Mouse (Mus musculus): ENCODE measurements around the gene Ccdc28a. TPM values are rescaled to one million over a fixed set of nuclear protein-coding genes. Genes with fewer than 3 reads are reported as not detected.
A peak's percentile ranks its signal among the peaks of the same experiment; 100 is the strongest.

Gene Ccdc28a
- polyA plus RNA-seq (2014; fragmentation: Nextera tagmentation; extraction: Ambion mirVana): 6.1 and 7.5 TPM in 2 replicates

- WGBS: under 1% methylated on average over 41 of the region's 41 CpGs
- peak; percentile 99 for ATAC-seq (ENCODE audit: low read depth)
- H3K4me1 ChIP-seq (ENCODE audit: control insufficient read depth, insufficient read depth, low read length): peaks cover 5% of the 10 kb centered on the region; the same call in 1 of the 2 replicates
- no peaks in the 10 kb centered on the region for H3K9me3 ChIP-seq (ENCODE audit: control insufficient read depth, low read length)
- no peaks in the 10 kb centered on the region for H3K27me3 ChIP-seq (ENCODE audit: control insufficient read depth, insufficient read depth, low read length)
- H3K4me2 ChIP-seq (ENCODE audit: low read depth, low read length): peak within 1 kb of the TSS; percentile 73
- no peaks in the 10 kb centered on the region for H3K36me3 ChIP-seq (ENCODE audit: control insufficient read depth, insufficient read depth, low read length)
- H3K4me3 ChIP-seq (ENCODE audit: low read depth, low read length): peak within 1 kb of the TSS; percentile 46
- peak within 1 kb of the TSS; percentile 48 for H3K9ac ChIP-seq (replicated peaks; ENCODE audit: low read depth, low read length)
- peak within 1 kb of the TSS; percentile 58 for H3K27ac ChIP-seq (ENCODE audit: low read depth, low read length)
Observed at GRCm38 (mm10) chr10:18234560-18235401, at the start of gene Ccdc28a. Gene Ccdc28a, minus strand, starts transcription at chr10:18234998.

GRCm38 (mm10) chr10:18283991-18284390 is 49.2 kb upstream of the Ccdc28a start:
- H3K9me3 ChIP-seq (ENCODE audit: control insufficient read depth, low read length): no peaks in the 10 kb centered on the region
- 89% methylated on average over 5 of the region's 5 CpGs for WGBS
- no peak overlapping the region for H3K4me3 ChIP-seq (ENCODE audit: low read depth, low read length)
- ATAC-seq (ENCODE audit: low read depth): no peak
- no peak overlapping the region for H3K9ac ChIP-seq (replicated peaks; ENCODE audit: low read depth, low read length)
- H3K27me3 ChIP-seq (ENCODE audit: control insufficient read depth, insufficient read depth, low read length): no peaks in the 10 kb centered on the region
- H3K4me1 ChIP-seq (ENCODE audit: control insufficient read depth, insufficient read depth, low read length): no peaks in the 10 kb centered on the region
- H3K27ac ChIP-seq (ENCODE audit: low read depth, low read length): no peak overlapping the region
- H3K36me3 ChIP-seq (ENCODE audit: control insufficient read depth, insufficient read depth, low read length): no peaks in the 10 kb centered on the region
- no peak overlapping the region for H3K4me2 ChIP-seq (ENCODE audit: low read depth, low read length)

GRCm38 (mm10) chr10:18276090-18276734 is 41.4 kb upstream of the Ccdc28a start:
- H3K27me3 ChIP-seq (ENCODE audit: control insufficient read depth, insufficient read depth, low read length): no peaks in the 10 kb centered on the region
- peaks cover 3% of the 10 kb centered on the region for H3K9me3 ChIP-seq (ENCODE audit: control insufficient read depth, low read length)
- no peaks in the 10 kb centered on the region for H3K4me1 ChIP-seq (ENCODE audit: control insufficient read depth, insufficient read depth, low read length)
- no peaks in the 10 kb centered on the region for H3K36me3 ChIP-seq (ENCODE audit: control insufficient read depth, insufficient read depth, low read length)
- H3K9ac ChIP-seq (replicated peaks; ENCODE audit: low read depth, low read length): no peak overlapping the region
- no peak for ATAC-seq (ENCODE audit: low read depth)
- no peak overlapping the region for H3K4me3 ChIP-seq (ENCODE audit: low read depth, low read length)
- no peak overlapping the region for H3K4me2 ChIP-seq (ENCODE audit: low read depth, low read length)
- no peak overlapping the region for H3K27ac ChIP-seq (ENCODE audit: low read depth, low read length)
- 90% methylated on average over 4 of the region's 4 CpGs for WGBS

- Histone ChIP-seq H3K9ac (replicated peaks; ENCODE audit: low read depth, low read length) (no peak overlapping the region), H3K4me2 (ENCODE audit: low read depth, low read length) (no peak overlapping the region), H3K4me1 (ENCODE audit: control insufficient read depth, insufficient read depth, low read length) (no peaks in the 10 kb centered on the region), H3K4me3 (ENCODE audit: low read depth, low read length) (no peak overlapping the region), H3K36me3 (ENCODE audit: control insufficient read depth, insufficient read depth, low read length) (no peaks in the 10 kb centered on the region), H3K9me3 (ENCODE audit: control insufficient read depth, low read length) (no peaks in the 10 kb centered on the region), H3K27me3 (ENCODE audit: control insufficient read depth, insufficient read depth, low read length) (no peaks in the 10 kb centered on the region), H3K27ac (ENCODE audit: low read depth, low read length) (no peak overlapping the region)
- 81% methylated on average over 4 of the region's 4 CpGs for WGBS
- ATAC-seq (ENCODE audit: low read depth): no peak
Observed at GRCm38 (mm10) chr10:18251345-18251744, 16.5 kb upstream of the Ccdc28a start.

GRCm38 (mm10) chr10:18243614-18244013 is 8.8 kb upstream of the Ccdc28a start:
- H3K4me3 ChIP-seq (ENCODE audit: low read depth, low read length): no peak overlapping the region
- no peaks in the 10 kb centered on the region for H3K27me3 ChIP-seq (ENCODE audit: control insufficient read depth, insufficient read depth, low read length)
- ATAC-seq (ENCODE audit: low read depth): no peak
- no peaks in the 10 kb centered on the region for H3K9me3 ChIP-seq (ENCODE audit: control insufficient read depth, low read length)
- no peaks in the 10 kb centered on the region for H3K4me1 ChIP-seq (ENCODE audit: control insufficient read depth, insufficient read depth, low read length)
- 74% methylated on average over 2 of the region's 2 CpGs for WGBS
- H3K4me2 ChIP-seq (ENCODE audit: low read depth, low read length): no peak overlapping the region
- no peaks in the 10 kb centered on the region for H3K36me3 ChIP-seq (ENCODE audit: control insufficient read depth, insufficient read depth, low read length)
- H3K27ac ChIP-seq (ENCODE audit: low read depth, low read length): no peak overlapping the region
- H3K9ac ChIP-seq (replicated peaks; ENCODE audit: low read depth, low read length): no peak overlapping the region

GRCm38 (mm10) chr10:18237191-18237590 is 2.4 kb upstream of the Ccdc28a start:
- no peaks in the 10 kb centered on the region for H3K36me3 ChIP-seq (ENCODE audit: control insufficient read depth, insufficient read depth, low read length)
- 88% methylated on average over 7 of the region's 7 CpGs for WGBS

GRCm38 (mm10) chr10:18236328-18236927 is 1.6 kb upstream of the Ccdc28a start:
- Histone ChIP-seq H3K27ac (ENCODE audit: low read depth, low read length) (no peak overlapping the region), H3K36me3 (ENCODE audit: control insufficient read depth, insufficient read depth, low read length) (no peaks in the 10 kb centered on the region), H3K27me3 (ENCODE audit: control insufficient read depth, insufficient read depth, low read length) (no peaks in the 10 kb centered on the region), H3K9me3 (ENCODE audit: control insufficient read depth, low read length) (no peaks in the 10 kb centered on the region), H3K4me1 (ENCODE audit: control insufficient read depth, insufficient read depth, low read length) (peaks cover 5% of the 10 kb centered on the region; the same call in 1 of the 2 replicates), H3K9ac (replicated peaks; ENCODE audit: low read depth, low read length) (no peak overlapping the region), H3K4me2 (ENCODE audit: low read depth, low read length) (no peak overlapping the region), H3K4me3 (ENCODE audit: low read depth, low read length) (no peak overlapping the region)
- 81% methylated on average over 5 of the region's 5 CpGs for WGBS
- ATAC-seq (ENCODE audit: low read depth): no peak

More at GRCm38 (mm10) chr10:18237191-18237590, 2.4 kb upstream of the Ccdc28a start:
- no peak overlapping the region for H3K27ac ChIP-seq (ENCODE audit: low read depth, low read length)
- peaks cover 5% of the 10 kb centered on the region; the same call in 1 of the 2 replicates for H3K4me1 ChIP-seq (ENCODE audit: control insufficient read depth, insufficient read depth, low read length)
- H3K4me2 ChIP-seq (ENCODE audit: low read depth, low read length): no peak overlapping the region
- ATAC-seq (ENCODE audit: low read depth): no peak
- H3K9ac ChIP-seq (replicated peaks; ENCODE audit: low read depth, low read length): no peak overlapping the region
- no peak overlapping the region for H3K4me3 ChIP-seq (ENCODE audit: low read depth, low read length)
- H3K27me3 ChIP-seq (ENCODE audit: control insufficient read depth, insufficient read depth, low read length): no peaks in the 10 kb centered on the region
- H3K9me3 ChIP-seq (ENCODE audit: control insufficient read depth, low read length): no peaks in the 10 kb centered on the region

GRCm38 (mm10) chr10:18235402-18235747 is 577 bp upstream of the Ccdc28a start:
- peaks cover 5% of the 10 kb centered on the region; the same call in 1 of the 2 replicates for H3K4me1 ChIP-seq (ENCODE audit: control insufficient read depth, insufficient read depth, low read length)
- peak overlapping the region; percentile 48; the same call in 1 of the 2 replicates for H3K9ac ChIP-seq (replicated peaks; ENCODE audit: low read depth, low read length)
- no peaks in the 10 kb centered on the region for H3K9me3 ChIP-seq (ENCODE audit: control insufficient read depth, low read length)
- peak overlapping the region; percentile 37 for H3K4me2 ChIP-seq (ENCODE audit: low read depth, low read length)
- ATAC-seq (ENCODE audit: low read depth): peak; percentile 68
- H3K27me3 ChIP-seq (ENCODE audit: control insufficient read depth, insufficient read depth, low read length): no peaks in the 10 kb centered on the region
- 11% methylated on average over 14 of the region's 14 CpGs for WGBS
- no peak overlapping the region for H3K27ac ChIP-seq (ENCODE audit: low read depth, low read length)
- no peaks in the 10 kb centered on the region for H3K36me3 ChIP-seq (ENCODE audit: control insufficient read depth, insufficient read depth, low read length)
- peak overlapping the region; percentile 46 for H3K4me3 ChIP-seq (ENCODE audit: low read depth, low read length)

Measured in neural tube, embryonic 14.5 days (tissue).